Mouse (Mus musculus): ENCODE measurements around the gene Ptx3.

- TF ChIP-seq CTCF (IDR thresholded peaks at IDR 0.05; ENCODE audit: control insufficient read depth, insufficient read depth, low read length), result no peak
- TF ChIP-seq POLR2A (IDR thresholded peaks at IDR 0.05; ENCODE audit: borderline replicate concordance, control insufficient read depth, low read depth, low read length), result no peak
These were observed 10.7 kb upstream of the Ptx3 start for GRCm38 (mm10) chr3:66208836-66209573.
